Mouse (Mus musculus): Measurements from ENCODE around the gene Ugt1a2.

GRCm38 (mm10) chr1:88246386-88246785 lies 46.0 kb downstream of the Ugt1a2 start:
- TF ChIP-seq GATA1 (IDR thresholded peaks at IDR 0.05; ENCODE audit: low read length) (no peak), TAL1 (IDR thresholded peaks at IDR 0.05; ENCODE audit: low read length) (no peak)
